Mouse (Mus musculus): ENCODE results near the gene Akip1.

Akip1 gene

GRCm38 (mm10) chr7:109703190-109704015 lies at the start of gene Akip1, which contains the start of gene St5:
Gene Akip1 (plus strand): TSS chr7:109703690.
Gene St5 (minus strand): TSS chr7:109703605.
- DNase-seq: peak; percentile 97

DNA sequence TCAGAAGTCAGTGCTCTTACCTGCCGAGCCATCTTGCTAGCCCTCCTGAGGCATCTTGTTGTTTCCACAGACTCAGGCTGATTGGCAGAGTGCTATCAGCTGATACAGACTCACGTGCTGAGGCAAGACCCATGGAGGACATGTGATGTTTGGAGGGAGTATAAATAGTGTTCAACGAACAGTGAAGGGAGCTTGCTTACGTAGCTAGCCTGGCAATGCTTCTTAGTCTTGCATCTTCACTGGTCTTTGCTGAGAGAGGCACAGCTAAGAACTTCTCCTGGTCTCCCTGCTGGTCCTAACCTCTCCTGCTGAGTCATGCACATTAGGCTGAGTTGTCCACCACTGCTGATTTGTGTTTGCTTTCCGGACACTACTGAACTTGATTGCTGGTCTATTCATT lies 48.6 kb upstream of the Akip1 start:
- no peak for DNase-seq

GRCm38 (mm10) chr7:109657884-109658283 lies 45.6 kb upstream of the Akip1 start:
- no peak for DNase-seq

GRCm38 (mm10) chr7:109659278-109659677 lies 44.2 kb upstream of the Akip1 start:
- no peak for DNase-seq

DNA sequence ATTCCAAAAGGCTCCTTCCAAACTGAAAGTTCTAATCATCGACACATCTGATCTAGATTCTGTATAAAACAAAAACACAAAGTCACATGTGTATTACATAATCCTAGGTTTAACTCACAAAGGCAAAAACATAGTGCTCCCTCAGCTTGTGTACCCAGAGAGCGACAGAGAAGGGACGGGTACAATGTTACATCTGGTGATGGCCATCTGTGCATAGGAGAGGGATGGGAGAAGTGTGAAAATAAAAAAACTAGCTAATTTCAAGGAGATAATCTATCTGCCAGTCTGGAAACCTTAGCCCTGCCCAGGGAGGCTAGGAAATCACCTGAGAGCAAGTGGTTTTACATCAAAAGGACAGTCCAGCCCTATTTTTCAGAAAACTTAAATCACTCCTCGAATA lies 40.9 kb upstream of the Akip1 start:
- DNase-seq: no peak

GRCm38 (mm10) chr7:109666664-109667063 lies 36.8 kb upstream of the Akip1 start:
- no peak for DNase-seq

DNA sequence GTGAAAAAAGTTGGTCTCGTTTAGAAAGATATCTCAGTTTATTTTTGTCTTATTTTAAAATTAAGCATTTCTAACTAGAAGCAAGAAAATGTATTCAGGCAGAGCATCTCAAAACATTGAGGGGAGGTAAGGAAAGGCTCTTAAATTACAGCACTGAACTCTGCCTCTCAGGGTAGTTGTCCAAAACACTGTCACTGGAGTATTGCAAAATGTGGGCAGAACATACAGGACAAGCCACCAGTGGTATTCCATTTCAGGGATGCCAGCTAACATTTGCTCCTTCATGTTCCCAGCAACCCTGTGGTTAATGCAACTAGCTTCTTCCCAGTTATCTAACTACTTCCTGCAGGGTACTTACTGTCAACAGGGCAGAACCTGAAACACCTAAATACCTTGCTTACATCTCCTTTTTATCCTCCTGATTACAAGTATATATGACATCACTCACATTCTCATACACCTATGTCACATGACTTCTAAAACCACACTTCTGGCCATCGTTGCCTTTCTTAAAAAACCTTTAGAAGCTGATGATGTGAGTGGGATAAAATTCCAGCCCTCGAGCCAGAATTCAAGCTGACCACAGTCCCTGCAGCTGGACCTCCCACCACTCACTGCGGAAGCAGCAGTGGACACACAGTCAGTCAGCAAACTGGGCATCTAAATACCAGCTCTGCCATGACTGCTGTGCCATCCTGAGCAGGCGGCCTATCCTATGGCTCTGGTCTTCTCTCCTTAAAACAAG lies 33.9 kb upstream of the Akip1 start:
- DNase-seq: no peak

- peak; percentile 74 for DNase-seq
Measured at GRCm38 (mm10) chr7:109671581-109672471, 31.7 kb upstream of the Akip1 start.

- DNase-seq: no peak
Measured at GRCm38 (mm10) chr7:109674944-109675628, 28.4 kb upstream of the Akip1 start.

GRCm38 (mm10) chr7:109680284-109680683 lies 23.2 kb upstream of the Akip1 start:
- DNase-seq: no peak

- no peak for DNase-seq
Measured at GRCm38 (mm10) chr7:109680879-109681278, 22.6 kb upstream of the Akip1 start.

DNA sequence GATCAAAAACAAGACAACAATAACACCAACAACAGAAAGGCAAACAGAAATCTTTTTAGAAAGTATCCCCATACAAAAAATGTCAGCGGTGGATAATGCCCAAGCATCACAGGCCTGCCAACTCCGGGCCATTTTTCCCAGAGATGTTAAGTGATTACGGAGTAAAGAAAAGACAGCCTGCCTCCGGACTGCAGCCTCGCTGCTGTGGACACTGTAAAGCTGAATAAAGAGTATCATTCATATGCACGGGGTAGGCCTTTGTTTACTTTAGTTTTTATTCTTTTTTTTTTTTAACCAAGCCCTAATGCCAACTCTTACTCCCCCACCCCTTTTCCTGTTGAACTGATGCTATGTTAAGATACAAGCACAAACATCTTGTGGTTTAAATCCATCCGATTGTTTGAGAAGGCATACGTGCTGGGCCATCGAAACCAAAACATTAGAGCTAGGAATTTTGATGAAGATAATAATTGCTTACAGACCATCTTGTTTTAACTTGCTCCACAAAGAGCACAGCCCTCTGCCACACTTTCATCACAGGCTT lies 16.8 kb upstream of the Akip1 start:
- no peak for DNase-seq

- no peak for DNase-seq
Measured at GRCm38 (mm10) chr7:109690101-109690500, 13.4 kb upstream of the Akip1 start.

GRCm38 (mm10) chr7:109690961-109691360 lies 12.5 kb upstream of the Akip1 start:
- no peak for DNase-seq

GRCm38 (mm10) chr7:109694576-109695338 lies 8.7 kb upstream of the Akip1 start:
- no peak for DNase-seq

- no peak for DNase-seq
Measured at GRCm38 (mm10) chr7:109695339-109695726, 8.2 kb upstream of the Akip1 start.

DNA sequence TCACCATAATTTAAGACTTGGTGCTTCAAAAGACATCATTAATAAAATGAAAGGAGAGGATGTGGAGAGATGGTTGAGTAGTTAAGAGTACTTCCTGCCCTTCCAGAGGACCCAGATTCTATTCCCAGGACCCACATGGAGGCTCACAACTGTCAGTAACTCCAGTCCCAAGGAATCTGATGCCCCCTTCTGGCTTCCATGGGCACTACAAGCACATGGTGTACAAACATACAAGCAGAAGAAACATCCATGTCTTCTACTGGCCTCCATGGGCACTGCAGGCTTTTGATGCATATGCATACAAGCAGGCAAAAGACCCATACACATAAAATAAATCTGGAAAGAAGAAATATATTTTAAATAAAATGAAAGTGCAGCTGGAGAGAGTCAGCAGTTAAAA lies 3.3 kb upstream of the Akip1 start:
- DNase-seq: peak; percentile 30

- DNase-seq: no peak
Measured at GRCm38 (mm10) chr7:109702721-109703120, 769 bp upstream of the Akip1 start.

GRCm38 (mm10) chr7:109704016-109704377 lies 507 bp downstream of the Akip1 start:
- DNase-seq: no peak

- no peak for DNase-seq
Measured at GRCm38 (mm10) chr7:109704461-109704860, 971 bp downstream of the Akip1 start.

DNA sequence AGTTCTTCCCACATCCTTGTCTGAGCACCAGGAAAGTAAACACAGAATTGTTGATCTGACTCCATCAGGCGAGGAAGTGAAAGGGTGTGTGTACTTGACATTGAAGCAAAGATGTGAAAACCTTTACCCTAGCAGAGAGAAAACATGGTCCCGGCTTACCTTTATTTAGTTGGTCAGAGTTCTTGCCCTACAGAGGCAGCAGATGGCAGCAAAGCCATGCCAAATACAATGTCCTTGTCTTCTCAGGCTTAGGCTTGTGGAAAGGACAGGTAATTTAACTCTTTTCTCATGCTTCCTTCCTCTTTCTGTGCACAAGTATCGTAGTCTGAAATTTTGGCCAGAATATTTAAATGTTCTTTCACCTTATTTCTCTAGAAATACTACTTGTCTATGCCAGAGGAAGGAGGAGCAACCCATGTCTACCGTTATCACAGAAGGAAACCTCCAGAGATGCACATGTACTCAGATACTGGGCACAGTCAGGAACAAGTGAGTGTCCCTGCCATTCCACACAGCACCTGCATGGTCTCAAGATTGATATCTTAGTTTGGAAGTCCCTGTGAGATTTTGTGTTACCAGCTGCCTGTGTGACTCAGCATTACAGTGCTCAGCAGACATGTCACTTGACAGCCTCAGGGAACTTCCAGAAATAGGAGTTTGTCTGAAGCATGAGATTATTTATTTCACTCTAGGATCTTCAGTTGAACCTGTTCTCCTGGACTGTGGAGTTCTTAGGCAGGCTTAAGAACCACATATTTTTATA lies 3.7 kb downstream of the Akip1 start:
- DNase-seq: peak; percentile 69
